7 mouse cellular contexts compared by ENCODE assay signal in the genomic region with DNA sequence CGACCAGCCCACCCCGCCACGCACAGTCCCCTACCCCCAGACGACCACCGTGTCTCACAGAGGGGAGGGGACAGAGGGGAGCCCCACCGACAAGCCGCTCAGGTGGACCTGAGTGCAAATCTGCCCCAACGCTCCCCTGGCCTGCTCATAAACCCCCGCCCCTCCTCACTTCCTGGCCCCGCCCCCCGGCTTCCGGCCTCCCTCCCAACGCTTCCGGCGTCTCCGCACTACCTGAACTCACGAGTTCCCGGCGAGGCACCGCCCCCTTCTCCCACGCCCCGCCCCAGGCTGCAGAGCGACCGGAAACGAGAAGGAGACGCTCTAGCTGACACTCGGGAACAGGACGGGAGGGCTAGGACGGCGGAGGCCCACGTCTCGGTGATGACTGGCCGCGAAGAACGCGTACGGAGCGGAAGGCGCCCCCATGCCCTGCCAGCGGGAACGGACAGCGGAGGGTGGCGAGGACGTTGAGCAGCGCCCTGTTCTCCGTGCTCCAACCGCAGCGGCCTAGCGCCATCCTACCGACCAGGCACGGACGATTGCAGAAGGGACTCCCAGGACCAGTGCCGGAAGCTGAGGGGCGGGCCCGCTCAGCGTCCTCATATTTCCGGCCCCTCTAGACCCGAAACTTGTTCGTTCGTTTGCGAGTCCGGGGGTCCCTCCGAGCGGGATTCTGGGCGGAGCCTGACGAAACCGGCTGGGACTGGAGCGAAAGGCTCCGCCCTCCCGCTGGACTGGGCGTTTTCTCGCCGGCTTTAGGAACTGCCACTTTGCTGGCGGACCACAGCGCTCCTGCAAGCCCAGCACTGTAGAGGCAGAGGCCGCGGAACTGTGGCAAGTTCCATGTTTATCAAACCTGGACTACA. TPM values are rescaled to one million over a fixed set of nuclear protein-coding genes. Genes with fewer than 3 reads are reported as not detected.
DNase-seq lines count a peak whose midpoint lies in the region; ATAC-seq lines count a peak whose summit lies in the region.

A gene (minus strand): TSS at position 554 of the 866 bp plus-strand sequence.

- peak within 1 kb of the TSS; percentile 83 for H3K4me3 ChIP-seq in intestine, embryonic 16.5 days (ENCODE audit: low read length)
- peak within 1 kb of the TSS; percentile 81 for H3K4me3 ChIP-seq in midbrain, embryonic 11.5 days (ENCODE audit: low read depth, low read length)

- peak within 1 kb of the TSS; percentile 81 for H3K4me2 ChIP-seq in intestine, embryonic 16.5 days (ENCODE audit: low read depth, low read length)
- H3K4me2 ChIP-seq in midbrain, embryonic 11.5 days, result peak within 1 kb of the TSS; percentile 81

- no peaks in the 10 kb centered on the region for H3K27me3 ChIP-seq in intestine, embryonic 16.5 days (replicated peaks; ENCODE audit: control insufficient read depth, insufficient read depth, low read length)
- H3K27me3 ChIP-seq in midbrain, embryonic 11.5 days (ENCODE audit: control insufficient read depth, insufficient read depth, low read length), result no peaks in the 10 kb centered on the region

- H3K9me3 ChIP-seq in intestine, embryonic 16.5 days (ENCODE audit: control insufficient read depth, low read length), result no peaks in the 10 kb centered on the region
- no peaks in the 10 kb centered on the region for H3K9me3 ChIP-seq in midbrain, embryonic 11.5 days (ENCODE audit: control insufficient read depth, low read length)

- no peaks in the 10 kb centered on the region for H3K36me3 ChIP-seq in intestine, embryonic 16.5 days (ENCODE audit: control insufficient read depth, insufficient read depth, low read length)
- peaks cover 4% of the 10 kb centered on the region for H3K36me3 ChIP-seq in midbrain, embryonic 11.5 days (ENCODE audit: control insufficient read depth, insufficient read depth, low read length)

- H3K4me1 ChIP-seq in intestine, embryonic 16.5 days (ENCODE audit: control insufficient read depth, insufficient read depth, low read length), result peaks cover 22% of the 10 kb centered on the region
- peaks cover 14% of the 10 kb centered on the region for H3K4me1 ChIP-seq in midbrain, embryonic 11.5 days (ENCODE audit: control insufficient read depth, insufficient read depth, low read length)

- intact Hi-C loops in left cerebral cortex, postnatal 36 days (cut with DNase I), result loop anchor here (2.0 to 5.0 kb wide), 2 partner anchors 16 to 385 kb away; a partner anchor contains a TSS

- H3K9ac ChIP-seq in intestine, embryonic 16.5 days (ENCODE audit: low read depth, low read length), result peak within 1 kb of the TSS; percentile 96
- H3K9ac ChIP-seq in midbrain, embryonic 11.5 days (ENCODE audit: low read length), result peak within 1 kb of the TSS; percentile 87

- under 1% methylated on average over 69 of the region's 77 CpGs for WGBS in intestine, embryonic 16.5 days
- under 1% methylated on average over 76 of the region's 77 CpGs for WGBS in midbrain, embryonic 11.5 days

- ATAC-seq in intestine, embryonic 16.5 days, result peak; percentile 97
- peak; percentile 97 for ATAC-seq in midbrain, embryonic 11.5 days (ENCODE audit: low FRiP score)

- peak; percentile 99 for DNase-seq in adrenal gland, adult 8-10 months
- peak; percentile 99 for DNase-seq in embryo, embryonic 9.5 days (ENCODE audit: extremely low spot score)
- peak; percentile 98 to 99 for DNase-seq in gastrocnemius, postnatal 4 days (ENCODE audit: low spot score in 2 of 2)
- DNase-seq in left cerebral cortex, postnatal 36 days (ENCODE audit: low spot score in 2 of 2), result peak; percentile 99
- DNase-seq in midbrain, embryonic 11.5 days (ENCODE audit: low spot score, missing footprints), result peak; percentile 100
- DNase-seq in skeletal muscle tissue, adult 2 months (ENCODE audit: low read depth, low spot score), result peak; percentile 97

- peak within 1 kb of the TSS; percentile 99 for H3K27ac ChIP-seq in intestine, embryonic 16.5 days (ENCODE audit: low read length)
- peak within 1 kb of the TSS; percentile 84 for H3K27ac ChIP-seq in midbrain, embryonic 11.5 days (ENCODE audit: low read depth, low read length)

RNA-seq across cellular contexts. Expression of the gene that starts here (rescaled TPM):
- 10 to 100 TPM; 35.5 to 69.9 (median 49.8) TPM for total RNA-seq in adrenal gland, adult 8-10 months (2022)
- 10 to 100 TPM; 26.4 to 30.1 TPM for total RNA-seq in gastrocnemius, postnatal 4 days (2021)
- 4.1 and 5.9 TPM in 2 replicates for polyA plus RNA-seq in intestine, embryonic 16.5 days (2015; fragmentation: Nextera tagmentation; extraction: Ambion mirVana)
- total RNA-seq in left cerebral cortex, postnatal 36 days (2021), result 10 to 100 TPM; 61.2 to 62.1 TPM
- 3.6 and 3.9 TPM in 2 replicates for polyA plus RNA-seq in midbrain, embryonic 11.5 days (2014; fragmentation: Nextera tagmentation; extraction: Ambion mirVana)

Comparison
In these comparisons a context has a peak if more than half of its experiments do, and no peak if none do; other contexts are left out.
1. Peak in every context shown above with its lines: DNase-seq, ATAC-seq, H3K4me3 ChIP-seq and H3K27ac ChIP-seq.